Mouse (Mus musculus): ENCODE measurements at regions not wholly inside any gene's neighbourhood (a gene's known extent, or its start where the extent isn't known, plus 50 kb on each side); places are given as distances from the start of the nearest gene placed in this dataset.

- DNase-seq: no peak
Observed at GRCm38 (mm10) chr15:19778651-19779050, 670.4 kb upstream of the Cdh12 start.

GRCm38 (mm10) chr15:19783883-19784282 lies 665.2 kb upstream of the Cdh12 start:
- no peak for DNase-seq

GRCm38 (mm10) chr15:19806994-19807393 lies 642.1 kb upstream of the Cdh12 start:
- DNase-seq: no peak

- DNase-seq: no peak
Observed at GRCm38 (mm10) chr15:19813647-19814046, 635.4 kb upstream of the Cdh12 start.

GRCm38 (mm10) chr15:19856892-19857655 lies 592.0 kb upstream of the Cdh12 start:
- peak; percentile 9 for DNase-seq

GRCm38 (mm10) chr15:19857656-19858006 lies 591.4 kb upstream of the Cdh12 start:
- no peak for DNase-seq

- no peak for DNase-seq
Observed at GRCm38 (mm10) chr15:19858668-19859067, 590.4 kb upstream of the Cdh12 start.

- DNase-seq: no peak
Observed at GRCm38 (mm10) chr15:19863979-19864378, 585.1 kb upstream of the Cdh12 start.

- DNase-seq: no peak
Observed at GRCm38 (mm10) chr15:19866559-19866958, 582.5 kb upstream of the Cdh12 start.

GRCm38 (mm10) chr15:19869041-19869440 lies 580.0 kb upstream of the Cdh12 start:
- no peak for DNase-seq

- DNase-seq: no peak
Observed at GRCm38 (mm10) chr15:19872611-19873010, 576.5 kb upstream of the Cdh12 start.
